Mouse (Mus musculus): Measurements from ENCODE around the gene Pax7. TPM values are rescaled to one million over a fixed set of nuclear protein-coding genes. Genes with fewer than 3 reads are reported as not detected.

Pax7 gene
- total and polyA plus RNA-seq, 2 experiments: not detected

- Histone ChIP-seq H3K4me1 (ENCODE audit: control insufficient read depth, insufficient read depth, low read length) (no peaks in the 10 kb centered on the region), H3K36me3 (ENCODE audit: control insufficient read depth, insufficient read depth, low read length) (no peaks in the 10 kb centered on the region), H3K79me2 (ENCODE audit: control insufficient read depth, insufficient read depth, low read length) (no peaks in the 10 kb centered on the region), H3K4me3 (ENCODE audit: insufficient read depth, low read depth, low read length) (no peak overlapping the region), H3K9ac (ENCODE audit: low read depth, low read length) (no peak overlapping the region), H3K27ac (replicated peaks; ENCODE audit: insufficient read depth, low read depth, low read length) (no peak overlapping the region), H3K27me3 (ENCODE audit: control insufficient read depth, insufficient read depth, low read length) (no peaks in the 10 kb centered on the region)
- TF ChIP-seq CTCF (IDR thresholded peaks at IDR 0.05; ENCODE audit: low read depth, low read length): no peak
- no peak for TF ChIP-seq POLR2A (IDR thresholded peaks at IDR 0.05; ENCODE audit: extremely low read depth, insufficient read depth, low read length)
- DNase-seq (ENCODE audit: extremely low read depth, low read depth, low spot score): no peak
- 87% methylated on average over 5 of the region's 5 CpGs for WGBS
These were observed 127.3 kb downstream of the Pax7 start for GRCm38 (mm10) chr4:139705986-139706385.

GRCm38 (mm10) chr4:139703468-139703867 is 129.9 kb downstream of the Pax7 start:
- TF ChIP-seq POLR2A (IDR thresholded peaks at IDR 0.05; ENCODE audit: extremely low read depth, insufficient read depth, low read length) (no peak), CTCF (IDR thresholded peaks at IDR 0.05; ENCODE audit: low read depth, low read length) (0 out of 2 replicates have a peak, but pooled peaks have one; percentile 15)
- H3K79me2 ChIP-seq (ENCODE audit: control insufficient read depth, insufficient read depth, low read length): no peaks in the 10 kb centered on the region
- no peak overlapping the region for H3K4me3 ChIP-seq (ENCODE audit: insufficient read depth, low read depth, low read length)
- no peak overlapping the region for H3K27ac ChIP-seq (replicated peaks; ENCODE audit: insufficient read depth, low read depth, low read length)
- no peaks in the 10 kb centered on the region for H3K4me1 ChIP-seq (ENCODE audit: control insufficient read depth, insufficient read depth, low read length)
- H3K36me3 ChIP-seq (ENCODE audit: control insufficient read depth, insufficient read depth, low read length): no peaks in the 10 kb centered on the region
- no peaks in the 10 kb centered on the region for H3K27me3 ChIP-seq (ENCODE audit: control insufficient read depth, insufficient read depth, low read length)
- 76% methylated on average over 11 of the region's 11 CpGs for WGBS
- no peak for DNase-seq (ENCODE audit: extremely low read depth, low read depth, low spot score)
- no peak overlapping the region for H3K9ac ChIP-seq (ENCODE audit: low read depth, low read length)

- Histone ChIP-seq H3K79me2 (ENCODE audit: control insufficient read depth, insufficient read depth, low read length) (no peaks in the 10 kb centered on the region), H3K36me3 (ENCODE audit: control insufficient read depth, insufficient read depth, low read length) (no peaks in the 10 kb centered on the region), H3K9ac (ENCODE audit: low read depth, low read length) (no peak overlapping the region), H3K27ac (replicated peaks; ENCODE audit: insufficient read depth, low read depth, low read length) (no peak overlapping the region), H3K4me1 (ENCODE audit: control insufficient read depth, insufficient read depth, low read length) (no peaks in the 10 kb centered on the region), H3K27me3 (ENCODE audit: control insufficient read depth, insufficient read depth, low read length) (no peaks in the 10 kb centered on the region), H3K4me3 (ENCODE audit: insufficient read depth, low read depth, low read length) (no peak overlapping the region)
- DNase-seq (ENCODE audit: extremely low read depth, low read depth, low spot score): no peak
- TF ChIP-seq CTCF (IDR thresholded peaks at IDR 0.05; ENCODE audit: low read depth, low read length): no peak
- TF ChIP-seq POLR2A (IDR thresholded peaks at IDR 0.05; ENCODE audit: extremely low read depth, insufficient read depth, low read length): no peak
- 46% methylated on average over 4 of the region's 4 CpGs for WGBS
These were observed 130.4 kb downstream of the Pax7 start for GRCm38 (mm10) chr4:139702914-139703313.

- no peak overlapping the region for H3K27ac ChIP-seq (replicated peaks; ENCODE audit: insufficient read depth, low read depth, low read length)
- H3K36me3 ChIP-seq (ENCODE audit: control insufficient read depth, insufficient read depth, low read length): no peaks in the 10 kb centered on the region
- H3K4me3 ChIP-seq (ENCODE audit: insufficient read depth, low read depth, low read length): no peak overlapping the region
- DNase-seq (ENCODE audit: extremely low read depth, low read depth, low spot score): no peak
- H3K9ac ChIP-seq (ENCODE audit: low read depth, low read length): no peak overlapping the region
- 74% methylated on average over 8 of the region's 8 CpGs for WGBS
- H3K79me2 ChIP-seq (ENCODE audit: control insufficient read depth, insufficient read depth, low read length): no peaks in the 10 kb centered on the region
- H3K27me3 ChIP-seq (ENCODE audit: control insufficient read depth, insufficient read depth, low read length): 0 out of 2 replicates have a peak, but pooled peaks cover 6% of the 10 kb centered on the region
- TF ChIP-seq CTCF (IDR thresholded peaks at IDR 0.05; ENCODE audit: low read depth, low read length) (no peak), POLR2A (IDR thresholded peaks at IDR 0.05; ENCODE audit: extremely low read depth, insufficient read depth, low read length) (no peak)
- H3K4me1 ChIP-seq (ENCODE audit: control insufficient read depth, insufficient read depth, low read length): no peaks in the 10 kb centered on the region
These were observed 134.7 kb downstream of the Pax7 start for GRCm38 (mm10) chr4:139698602-139699001.

GRCm38 (mm10) chr4:139697755-139698154 is 135.6 kb downstream of the Pax7 start:
- Histone ChIP-seq H3K4me1 (ENCODE audit: control insufficient read depth, insufficient read depth, low read length) (no peaks in the 10 kb centered on the region), H3K79me2 (ENCODE audit: control insufficient read depth, insufficient read depth, low read length) (no peaks in the 10 kb centered on the region), H3K36me3 (ENCODE audit: control insufficient read depth, insufficient read depth, low read length) (no peaks in the 10 kb centered on the region), H3K9ac (ENCODE audit: low read depth, low read length) (no peak overlapping the region), H3K27me3 (ENCODE audit: control insufficient read depth, insufficient read depth, low read length) (0 out of 2 replicates have a peak, but pooled peaks cover 6% of the 10 kb centered on the region), H3K27ac (replicated peaks; ENCODE audit: insufficient read depth, low read depth, low read length) (no peak overlapping the region), H3K4me3 (ENCODE audit: insufficient read depth, low read depth, low read length) (no peak overlapping the region)
- TF ChIP-seq POLR2A (IDR thresholded peaks at IDR 0.05; ENCODE audit: extremely low read depth, insufficient read depth, low read length) (no peak), CTCF (IDR thresholded peaks at IDR 0.05; ENCODE audit: low read depth, low read length) (no peak)
- no peak for DNase-seq (ENCODE audit: extremely low read depth, low read depth, low spot score)
- WGBS: 15% methylated on average over 9 of the region's 9 CpGs

- H3K4me1 ChIP-seq (ENCODE audit: control insufficient read depth, insufficient read depth, low read length): no peaks in the 10 kb centered on the region
- no peak for TF ChIP-seq CTCF (IDR thresholded peaks at IDR 0.05; ENCODE audit: low read depth, low read length)
- TF ChIP-seq POLR2A (IDR thresholded peaks at IDR 0.05; ENCODE audit: extremely low read depth, insufficient read depth, low read length): no peak
- WGBS: 41% methylated on average over 5 of the region's 5 CpGs
- no peaks in the 10 kb centered on the region for H3K36me3 ChIP-seq (ENCODE audit: control insufficient read depth, insufficient read depth, low read length)
- DNase-seq (ENCODE audit: extremely low read depth, low read depth, low spot score): no peak
- H3K79me2 ChIP-seq (ENCODE audit: control insufficient read depth, insufficient read depth, low read length): no peaks in the 10 kb centered on the region
- H3K27ac ChIP-seq (replicated peaks; ENCODE audit: insufficient read depth, low read depth, low read length): no peak overlapping the region
- H3K4me3 ChIP-seq (ENCODE audit: insufficient read depth, low read depth, low read length): no peak overlapping the region
- no peak overlapping the region for H3K9ac ChIP-seq (ENCODE audit: low read depth, low read length)
- 0 out of 2 replicates have a peak, but pooled peaks cover 6% of the 10 kb centered on the region for H3K27me3 ChIP-seq (ENCODE audit: control insufficient read depth, insufficient read depth, low read length)
These were observed 140.0 kb downstream of the Pax7 start for GRCm38 (mm10) chr4:139693315-139693714.
